Mouse (Mus musculus) cerebellum, adult 2 months (tissue): ENCODE data around the gene Neu1.

ENCODE experiments used
- CTCF ChIP-seq: fragments of 200-500 bp; IDR thresholded peaks from 2 replicates; pipeline ENCODE4 v1.5.1; 2011; ENCODE audit warnings: low read depth, mild to moderate bottlenecking, control low read depth, low read length, moderate library complexity, borderline replicate concordance; ENCODE audit not compliant: insufficient read depth
- POLR2A ChIP-seq: fragments of 200-500 bp; IDR thresholded peaks from 2 replicates; pipeline ENCODE4 v1.6.1; 2011; ENCODE audit warnings: low read length, control low read depth, borderline replicate concordance; ENCODE audit not compliant: insufficient read depth

DNA sequence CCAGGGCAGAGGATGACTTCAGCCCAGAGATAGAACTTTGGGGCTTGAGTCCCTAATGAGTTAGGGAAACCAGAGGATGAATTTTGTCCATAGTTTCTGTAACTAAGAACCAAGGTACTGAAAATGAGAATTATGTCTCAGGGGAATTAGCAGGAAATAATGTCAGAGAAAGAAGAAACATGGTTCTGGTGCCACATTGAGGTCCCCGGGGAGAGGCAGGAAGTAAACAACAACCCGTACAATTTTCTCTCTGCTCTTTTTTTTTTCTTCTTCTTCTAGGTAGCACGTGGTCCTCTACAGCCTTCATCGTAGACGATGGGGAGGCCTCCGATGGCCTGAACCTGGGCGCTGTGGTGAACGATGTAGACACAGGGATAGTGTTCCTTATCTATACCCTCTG lies 1.2 kb downstream of the Neu1 start:
- TF ChIP-seq POLR2A (no peak), CTCF (no peak)
